In genomic region chr4:140788983-140789382, GRCm38 (mm10) we compare ENCODE assay signal across 10 mouse cellular contexts. TPM values are rescaled to one million over a fixed set of nuclear protein-coding genes. Genes with fewer than 3 reads are reported as not detected.
A peak's percentile ranks its signal among the peaks of the same experiment; 100 is the strongest.
DNase-seq lines count a peak whose midpoint lies in the region; ATAC-seq and TF ChIP-seq lines count a peak whose summit lies in the region.
"Had no signal": no experiment of that assay in that cellular context is flagged by ENCODE, and none has a peak within 500 bp of the region (broad histone marks: within the 10 kb centered on the region; RNA-seq: fewer than 3 reads in every experiment).

No protein-coding gene starts in this region.

- no peak for ATAC-seq in forebrain, embryonic 11.5 days (replicated peaks; ENCODE audit: low FRiP score)
- no peak for ATAC-seq in forebrain, embryonic 13.5 days
- ATAC-seq: Patski had no signal

- no peaks in the 10 kb centered on the region for H3K36me3 ChIP-seq in forebrain, embryonic 11.5 days (ENCODE audit: control insufficient read depth, insufficient read depth, low read length)
- H3K36me3 ChIP-seq in forebrain, embryonic 13.5 days (ENCODE audit: poor library complexity, severe bottlenecking): no peaks in the 10 kb centered on the region
- H3K36me3 ChIP-seq in CH12.LX (replicated peaks in 1 of 2; ENCODE audit: control insufficient read depth in 1 of 2, insufficient read depth in 1 of 2, low read length in 1 of 2): no peaks in the 10 kb centered on the region

- in situ Hi-C loops in CH12.LX (cut with MboI; ENCODE audit: low pct_ligation_motif_present, low pct_unique_long_range_greater_than_20kb, low sequenced_read_pairs): loop anchor here (5.0 kb wide), 1 partner anchor 118 kb away; the partner anchor contains the start of gene Padi2

- TF ChIP-seq RAD21 in CH12.LX (IDR thresholded peaks at IDR 0.05; ENCODE audit: low read depth, low read length): peak; percentile 75

- H3K4me2 ChIP-seq in forebrain, embryonic 11.5 days (ENCODE audit: low read depth, low read length, severe bottlenecking): no peak overlapping the region
- no peak overlapping the region for H3K4me2 ChIP-seq in forebrain, embryonic 13.5 days
- no peak overlapping the region for H3K4me2 ChIP-seq in CH12.LX (ENCODE audit: insufficient read depth, low read depth, poor library complexity, severe bottlenecking)

- TF ChIP-seq EP300 in CH12.LX (IDR thresholded peaks at IDR 0.05; ENCODE audit: low read length): no peak

- H3K27me3 ChIP-seq in forebrain, embryonic 11.5 days (ENCODE audit: control insufficient read depth, insufficient read depth, low read length): no peaks in the 10 kb centered on the region
- no peaks in the 10 kb centered on the region for H3K27me3 ChIP-seq in forebrain, embryonic 13.5 days
- peaks cover 35% of the 10 kb centered on the region for H3K27me3 ChIP-seq in CH12.LX (replicated peaks)
- H3K27me3 ChIP-seq: Patski had no signal

- peak; percentile 79 to 94 for TF ChIP-seq CTCF in CH12.LX (conservative IDR thresholded peaks at IDR 0.05 in 1 of 2, IDR thresholded peaks at IDR 0.05 in 1 of 2; ENCODE audit: low read depth in 2 of 2, low read length in 2 of 2)

- H3K4me1 ChIP-seq in forebrain, embryonic 11.5 days (replicated peaks; ENCODE audit: control insufficient read depth, insufficient read depth, low read length): no peaks in the 10 kb centered on the region
- H3K4me1 ChIP-seq in forebrain, embryonic 13.5 days: no peaks in the 10 kb centered on the region
- no peaks in the 10 kb centered on the region for H3K4me1 ChIP-seq in CH12.LX (ENCODE audit: control insufficient read depth in 1 of 2, insufficient read depth in 2 of 2)

- peak; percentile 80 for DNase-seq in forebrain, embryonic 11.5 days (ENCODE audit: low spot score)
- DNase-seq in CH12.LX (ENCODE audit: extremely low read depth): peak; percentile 45
- peak; percentile 59 for DNase-seq in c-Kit-negative CD71-positive TER-119-positive erythroid progenitor cells, embryonic 14.5 days (ENCODE audit: low read depth, low spot score)
- DNase-seq in gastrocnemius, postnatal 10 days: peak; percentile 77
- peak; percentile 82 for DNase-seq in kidney, postnatal 10 days
- DNase-seq in lung, postnatal 25 days (ENCODE audit: low spot score): peak; percentile 55
- DNase-seq in spleen, postnatal 10 days (ENCODE audit: low spot score in 2 of 2): peak; percentile 75 to 85

- no peak overlapping the region for H3K9ac ChIP-seq in forebrain, embryonic 11.5 days (ENCODE audit: low read length)
- H3K9ac ChIP-seq in forebrain, embryonic 13.5 days: no peak overlapping the region
- H3K9ac ChIP-seq in CH12.LX (ENCODE audit: insufficient read depth, low read depth): no peak overlapping the region

- H3K9me3 ChIP-seq in forebrain, embryonic 11.5 days (ENCODE audit: control insufficient read depth, low read length): no peaks in the 10 kb centered on the region
- no peaks in the 10 kb centered on the region for H3K9me3 ChIP-seq in forebrain, embryonic 13.5 days (replicated peaks)
- H3K9me3 ChIP-seq in CH12.LX (replicated peaks; ENCODE audit: low read length): peaks cover 20% of the 10 kb centered on the region

- no peaks in the 10 kb centered on the region for H3K79me2 ChIP-seq in CH12.LX (replicated peaks; ENCODE audit: control insufficient read depth, extremely low read depth, insufficient read depth, poor library complexity, severe bottlenecking)

- WGBS in forebrain, embryonic 11.5 days: 46% methylated on average over 6 of the region's 6 CpGs
- WGBS in forebrain, embryonic 13.5 days: 45% methylated on average over 6 of the region's 6 CpGs

- TF ChIP-seq POLR2A in CH12.LX (IDR thresholded peaks at IDR 0.05; ENCODE audit: low read depth, low read length): no peak

- dilution Hi-C loops in CH12.LX (cut with MboI; ENCODE audit: extremely low pct_ligation_motif_present, extremely low pct_unique_long_range_greater_than_20kb, low sequenced_read_pairs): no loop called here

- H3K27ac ChIP-seq in forebrain, embryonic 11.5 days (ENCODE audit: low read depth, low read length): no peak overlapping the region
- H3K27ac ChIP-seq in forebrain, embryonic 13.5 days: no peak overlapping the region
- H3K27ac ChIP-seq in CH12.LX (ENCODE audit: insufficient read depth, low read depth): no peak overlapping the region

- no peak overlapping the region for H3K4me3 ChIP-seq in forebrain, embryonic 11.5 days (ENCODE audit: low read depth, low read length)
- no peak overlapping the region for H3K4me3 ChIP-seq in forebrain, embryonic 13.5 days
- no peak overlapping the region for H3K4me3 ChIP-seq in CH12.LX (replicated peaks in 1 of 3; ENCODE audit: low read depth in 2 of 3, low read length in 2 of 3, poor library complexity in 1 of 3)

TF ChIP-seq in CH12.LX, 34 proteins besides CTCF, POLR2A, EP300 and RAD21:
- peak; percentile 80 for TF ChIP-seq SMC3 (IDR thresholded peaks at IDR 0.05; ENCODE audit: low read depth, low read length)
- no peak for TF ChIP-seq TCF12 (IDR thresholded peaks at IDR 0.05; ENCODE audit: low read depth, low read length)

RNA-seq across cellular contexts. Expression of gene Padi4, which starts 14.9 kb away (rescaled TPM):
- 1.8 and 2.0 TPM in 2 replicates for polyA plus RNA-seq in forebrain, embryonic 11.5 days (2014; fragmentation: Nextera tagmentation; extraction: Ambion mirVana)
- polyA plus RNA-seq in forebrain, embryonic 13.5 days (2015; fragmentation: Nextera tagmentation; extraction: Ambion mirVana): 0.26 and 0.30 TPM in 2 replicates
- total RNA-seq in CH12.LX (2012; rRNA removed) (not detected in 2 replicates), CH12.LX (2014; rRNA removed) (not detected in 2 replicates)
- not detected in 2 replicates for polyA plus RNA-seq in CH12.LX (2012; ENCODE audit: insufficient read length, low read depth)
- under 1 TPM; 0.35 to 0.90 TPM for total RNA-seq in gastrocnemius, postnatal 10 days (2021)

RNA-seq across cellular contexts. Expression of gene Padi3, which starts 21.5 kb away (rescaled TPM):
- polyA plus RNA-seq in forebrain, embryonic 11.5 days (2014; fragmentation: Nextera tagmentation; extraction: Ambion mirVana): not detected in 2 replicates
- polyA plus RNA-seq in forebrain, embryonic 13.5 days (2015; fragmentation: Nextera tagmentation; extraction: Ambion mirVana): 0.05 TPM in 1 of 2 replicates, not detected in the other
- total RNA-seq in CH12.LX (2012; rRNA removed) (0.17 TPM in 2 replicates), CH12.LX (2014; rRNA removed) (0.09 and 0.11 TPM in 2 replicates)
- polyA plus RNA-seq in CH12.LX (2012; ENCODE audit: insufficient read length, low read depth): 0.07 and 0.10 TPM in 2 replicates
- under 1 TPM; 0.65 to 0.75 TPM for total RNA-seq in gastrocnemius, postnatal 10 days (2021)
- total RNA-seq: left cerebral cortex, adult 8-10 months had no signal
- polyA plus RNA-seq: Patski had no signal

RNA-seq across cellular contexts. Expression of gene Padi6, which starts 46.5 kb away (rescaled TPM):
- polyA plus RNA-seq in forebrain, embryonic 11.5 days (2014; fragmentation: Nextera tagmentation; extraction: Ambion mirVana): 0.08 TPM in 1 of 2 replicates, not detected in the other
- polyA plus RNA-seq in forebrain, embryonic 13.5 days (2015; fragmentation: Nextera tagmentation; extraction: Ambion mirVana): not detected in 2 replicates
- total RNA-seq in CH12.LX (2012; rRNA removed): not detected in 2 replicates
- total RNA-seq in CH12.LX (2014; rRNA removed): not detected in 2 replicates
- 0.25 TPM in 1 of 2 replicates, not detected in the other for polyA plus RNA-seq in CH12.LX (2012; ENCODE audit: insufficient read length, low read depth)
- total RNA-seq in gastrocnemius, postnatal 10 days (2021): not detected
- polyA plus RNA-seq: Patski had no signal

RNA-seq across cellular contexts. Expression of gene Padi1, which starts 56.6 kb away (rescaled TPM):
- 0.12 TPM in 1 of 2 replicates, not detected in the other for polyA plus RNA-seq in forebrain, embryonic 11.5 days (2014; fragmentation: Nextera tagmentation; extraction: Ambion mirVana)
- 0.09 TPM in 1 of 2 replicates, not detected in the other for polyA plus RNA-seq in forebrain, embryonic 13.5 days (2015; fragmentation: Nextera tagmentation; extraction: Ambion mirVana)
- total RNA-seq in CH12.LX (2012; rRNA removed) (0.04 TPM in 1 of 2 replicates, not detected in the other), CH12.LX (2014; rRNA removed) (not detected in 2 replicates)
- polyA plus RNA-seq in CH12.LX (2012; ENCODE audit: insufficient read length, low read depth): not detected in 2 replicates
- total RNA-seq in gastrocnemius, postnatal 10 days (2021): under 1 TPM in 1 of 2 experiments, not detected in 1; 0.09 TPM
